Mouse (Mus musculus) embryonic stem cell, embryonic (primary cell): ENCODE measurements around the gene Lrrc61.
"Not testable (repeated sequence)": the region's sequence is repeated elsewhere in the genome, so short reads cannot be mapped to it uniquely, and the experiment has no call there.

Source experiments
- CTCF ChIA-PET, 4 experiments: fragments of 300-600 bp in 2 of 4; fragments of 350-600 bp in 2 of 4; sonication (Branson Sonifier 250); formaldehyde crosslinking; loops; one replicate each; lab custom pipeline; 2022; ENCODE audit warnings: inconsistent platforms in 2 of 4; lab: Charles Lee
- POLR2A ChIA-PET, 4 experiments: fragments of 300-600 bp in 2 of 4; fragments of 350-600 bp in 2 of 4; sonication (Branson Sonifier 250); formaldehyde crosslinking; loops; one replicate each; lab custom pipeline; 2022; ENCODE audit warnings: antibody characterized with exemption in 4 of 4, inconsistent platforms in 1 of 4; lab: Charles Lee

Lrrc61 gene

DNA sequence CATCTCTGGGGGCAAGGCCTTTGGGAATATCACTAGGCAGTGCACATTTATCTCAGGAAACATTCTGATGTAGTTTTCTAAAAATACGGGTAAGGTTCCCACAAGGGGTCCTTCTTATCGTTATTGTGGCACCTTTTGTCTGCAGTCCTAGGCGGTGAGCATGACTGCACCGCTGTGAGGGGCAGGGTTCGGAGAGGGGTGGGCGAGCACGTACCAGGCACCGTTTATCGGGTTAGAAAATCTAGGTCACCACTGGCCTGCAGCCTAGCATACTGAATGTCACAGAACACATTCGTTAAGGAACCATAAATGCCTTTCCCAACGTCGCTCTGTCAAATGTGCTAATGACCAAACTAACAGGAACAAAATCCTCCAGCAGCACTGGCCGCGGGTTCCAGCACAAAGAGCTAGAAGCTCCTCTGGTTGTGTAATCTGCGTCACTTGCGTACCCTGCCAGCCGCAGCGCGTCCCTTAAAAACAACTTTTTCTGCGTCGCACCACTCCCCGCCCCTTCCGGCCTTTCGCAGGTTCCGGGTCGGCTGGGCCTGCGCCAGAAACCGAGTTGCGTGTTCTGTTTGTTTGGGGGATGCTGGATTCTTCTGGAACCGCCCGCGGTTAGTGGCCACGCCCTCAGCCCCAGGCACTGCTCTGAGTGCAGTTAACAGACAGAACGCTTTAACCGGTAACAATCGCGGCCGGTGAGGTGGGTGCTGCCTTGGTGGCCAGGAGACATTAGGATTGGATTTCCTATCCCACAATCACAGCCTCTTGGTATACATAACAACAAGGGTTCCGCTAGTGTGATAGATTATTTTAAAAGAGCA lies at the start of gene Lrrc61:
TSS of gene Lrrc61 (plus strand) at position 517 of the 824 bp plus-strand sequence.
- CTCF ChIA-PET = interaction anchor here in 3 of 4 experiments (0.6 to 1.3 kb wide), 7 partner anchors 15 to 185 kb away, joined by 4 to 15 read pairs (median 10); partner anchors contain the start of gene AI854703 (in 1 of the 3)
- POLR2A ChIA-PET = interaction anchor here in 3 of 4 experiments (0.6 to 2.4 kb wide), 30 partner anchors 12 to 519 kb away, joined by 3 to 10 read pairs (median 3); partner anchors contain the start of genes Atp6v0e2 (in 2 of the 3), Gm44965 (in 2 of the 3), Repin1 (in 2 of the 3) and Krba1 (in 1 of the 3)

DNA sequence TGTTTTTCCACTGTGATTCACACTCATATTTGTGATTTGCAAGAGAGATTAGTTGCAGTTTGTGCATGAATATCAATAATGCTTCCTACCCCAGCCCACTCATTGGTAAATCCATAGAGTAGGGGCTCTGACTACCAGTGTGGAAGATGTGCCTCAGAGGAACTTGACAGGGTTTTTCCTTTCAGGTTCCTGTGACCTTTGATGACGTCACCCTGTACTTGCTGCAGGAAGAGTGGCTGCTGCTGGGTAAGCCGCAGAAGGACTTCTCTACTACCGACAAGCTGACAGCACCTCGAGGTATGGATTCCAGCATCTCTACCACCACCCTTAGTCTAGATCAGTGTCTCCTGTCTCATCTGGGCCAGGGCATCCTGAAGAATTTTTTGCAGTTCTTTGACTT lies 46.5 kb upstream of the Lrrc61 start:
- CTCF ChIA-PET = no interaction called here
- POLR2A ChIA-PET = interaction anchor here in 1 of 4 experiments (0.8 kb wide), 1 partner anchor 24 kb away, joined by 3 read pairs; no protein-coding TSS in a partner anchor

DNA sequence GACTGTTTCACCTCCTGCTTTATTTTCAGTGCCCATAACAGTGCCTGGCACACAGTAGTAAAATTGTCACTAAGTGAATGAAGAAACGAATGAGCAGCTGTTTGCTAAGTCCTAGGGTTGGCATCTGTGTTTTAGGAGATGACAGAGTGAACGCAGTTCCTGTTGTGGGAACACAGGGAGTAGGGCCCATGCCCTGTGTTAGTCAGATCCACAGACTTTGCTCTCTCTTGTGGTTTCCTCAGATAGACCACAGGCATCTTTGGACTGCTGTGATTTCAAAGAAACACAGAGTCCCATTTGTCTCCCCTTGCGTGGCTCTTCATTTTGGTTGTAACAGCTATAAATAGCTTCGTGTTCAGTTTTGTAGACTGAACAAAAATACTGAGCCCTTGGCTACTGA lies 44.2 kb upstream of the Lrrc61 start:
- CTCF ChIA-PET = no interaction called here

DNA sequence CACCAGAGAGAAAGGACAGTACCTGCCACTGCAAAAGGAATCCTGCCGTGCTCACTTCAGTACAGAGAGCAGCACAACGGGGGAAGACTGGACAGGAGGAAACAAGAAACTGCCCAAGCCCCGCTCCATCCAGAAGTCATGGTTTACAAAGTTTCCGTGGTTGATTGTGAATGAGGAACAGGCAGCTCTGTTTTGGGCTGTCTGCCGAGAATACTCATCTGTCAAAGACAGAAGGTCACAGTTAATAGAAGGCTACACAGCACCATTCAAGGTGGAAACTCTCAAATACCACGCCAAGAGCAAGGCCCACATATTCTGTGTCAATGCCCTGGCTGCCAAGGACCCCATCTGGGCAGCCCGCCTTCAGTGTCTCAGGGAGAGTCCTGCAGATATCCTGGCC lies 42.7 kb upstream of the Lrrc61 start:
- ChIA-PET CTCF (no interaction called here), POLR2A (no interaction called here)

More for the DNA sequence above, 44.2 kb upstream of the Lrrc61 start:
- POLR2A ChIA-PET = interaction anchor here in 1 of 4 experiments (1.7 kb wide), 1 partner anchor 20 kb away, joined by 4 read pairs; no protein-coding TSS in a partner anchor

DNA sequence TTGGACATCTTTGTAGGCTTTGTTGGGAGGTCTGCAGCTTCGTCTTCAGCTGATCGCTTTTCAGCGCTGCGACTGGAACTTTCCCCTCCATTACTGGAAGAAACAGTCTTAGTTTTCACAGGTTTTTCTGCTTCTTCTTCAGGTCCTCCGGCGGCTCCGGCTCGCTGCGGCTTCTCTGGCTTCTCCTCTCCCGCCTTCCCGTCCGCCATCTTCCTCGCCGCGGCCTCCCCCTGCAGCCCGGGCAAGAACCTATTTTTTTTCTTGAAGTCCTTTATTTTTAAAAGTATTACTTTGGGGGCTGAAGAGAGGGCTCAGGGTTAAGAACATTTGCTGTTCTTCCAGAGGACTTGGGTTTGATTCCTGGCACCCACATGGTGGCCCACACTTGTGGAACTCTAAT lies 29.7 kb upstream of the Lrrc61 start:
- POLR2A ChIA-PET = not testable (repeated sequence)

DNA sequence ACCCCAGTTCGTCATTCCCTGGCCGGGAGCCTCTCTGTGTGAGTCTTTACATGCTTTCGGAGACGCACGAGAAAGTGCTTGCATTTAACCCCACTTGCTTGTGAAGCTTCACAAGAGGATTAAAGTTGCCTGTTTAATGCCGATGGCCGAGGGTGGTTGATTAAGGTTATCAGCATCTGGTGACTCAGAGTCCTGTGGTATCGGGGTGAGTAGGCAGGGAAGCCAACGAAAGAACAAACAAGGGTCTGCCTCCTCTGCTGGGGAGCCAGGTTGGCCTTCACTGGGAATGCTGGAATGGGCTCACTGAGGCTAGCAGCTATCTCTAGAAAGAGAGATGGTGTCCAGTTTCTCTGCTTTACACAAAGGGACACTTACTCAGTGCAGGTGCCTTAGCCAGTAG lies 26.7 kb upstream of the Lrrc61 start:
- POLR2A ChIA-PET = interaction anchor here in 2 of 4 experiments (0.5 to 2.1 kb wide), 6 partner anchors 22 to 469 kb away, joined by 3 to 6 read pairs (median 4); no protein-coding TSS in a partner anchor
- CTCF ChIA-PET = interaction anchor here in 2 of 4 experiments (0.7 to 0.9 kb wide), 2 partner anchors 12 kb away, joined by 3 to 4 read pairs; no protein-coding TSS in a partner anchor

More for the DNA sequence above, 29.7 kb upstream of the Lrrc61 start:
- CTCF ChIA-PET = not testable (repeated sequence)

DNA sequence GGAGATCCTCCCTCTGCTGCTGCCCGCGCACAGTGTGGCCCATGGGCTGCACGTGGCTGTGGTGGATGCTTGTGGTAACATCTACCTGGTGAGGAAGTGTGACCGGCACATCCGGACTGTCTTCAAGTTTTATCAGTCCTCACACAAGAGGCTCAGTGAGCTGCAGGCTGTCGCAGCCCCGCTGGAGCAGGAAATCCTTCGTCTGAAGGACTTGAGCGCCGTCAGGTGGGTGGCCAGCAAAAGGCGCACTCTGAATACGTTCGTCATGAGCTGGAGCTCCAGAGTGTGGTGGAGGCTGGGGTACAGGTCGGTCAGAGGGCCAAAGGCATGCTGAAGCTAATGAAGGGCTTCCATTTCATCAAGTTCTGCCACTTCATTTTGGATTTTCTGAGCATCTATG lies 25.3 kb upstream of the Lrrc61 start:
- CTCF ChIA-PET = interaction anchor here (0.6 to 1.7 kb wide), 8 partner anchors 10 to 440 kb away, joined by 3 to 7 read pairs (median 4); no protein-coding TSS in a partner anchor
- POLR2A ChIA-PET = interaction anchor here in 3 of 4 experiments (0.7 to 1.4 kb wide), 8 partner anchors 9 to 1417 kb away, joined by 3 to 5 read pairs (median 4); partner anchors contain the start of gene Lrrc61 (in 1 of the 3)

DNA sequence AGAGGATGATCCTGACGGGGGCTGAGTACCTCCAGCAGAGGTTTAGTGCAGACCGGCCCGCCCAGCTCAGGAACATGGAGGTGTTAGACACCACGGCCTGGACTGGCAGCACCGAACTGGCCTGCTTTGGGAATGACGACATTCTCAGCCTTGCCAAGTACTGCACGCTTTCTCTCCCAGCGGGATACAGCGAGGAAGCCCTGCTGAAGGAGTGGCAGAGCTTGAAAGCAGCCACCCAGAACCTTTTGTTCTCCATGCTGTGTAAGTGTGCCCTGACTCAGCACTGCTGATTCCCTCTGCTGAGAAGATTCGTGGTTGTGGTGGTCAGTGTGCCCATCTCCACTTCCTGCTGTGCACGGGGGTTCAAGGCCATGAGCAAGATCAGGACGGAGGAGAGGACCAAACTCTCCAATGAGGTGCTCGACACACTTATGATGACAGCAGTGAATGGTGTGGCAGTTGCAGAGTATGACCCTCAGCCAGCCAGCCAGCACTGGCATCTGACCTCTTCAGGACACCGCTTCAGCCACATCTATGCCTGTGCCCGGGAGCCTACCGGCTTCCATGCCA lies 24.6 kb upstream of the Lrrc61 start:
- ChIA-PET CTCF (interaction anchor here in 3 of 4 experiments (0.6 to 1.7 kb wide), 6 partner anchors 9 to 285 kb away, joined by 3 to 7 read pairs (median 4); no protein-coding TSS in a partner anchor), POLR2A (interaction anchor here in 3 of 4 experiments (0.7 to 1.4 kb wide), 6 partner anchors 9 to 92 kb away, joined by 3 to 5 read pairs (median 4); partner anchors contain the start of gene Lrrc61 (in 1 of the 3))

DNA sequence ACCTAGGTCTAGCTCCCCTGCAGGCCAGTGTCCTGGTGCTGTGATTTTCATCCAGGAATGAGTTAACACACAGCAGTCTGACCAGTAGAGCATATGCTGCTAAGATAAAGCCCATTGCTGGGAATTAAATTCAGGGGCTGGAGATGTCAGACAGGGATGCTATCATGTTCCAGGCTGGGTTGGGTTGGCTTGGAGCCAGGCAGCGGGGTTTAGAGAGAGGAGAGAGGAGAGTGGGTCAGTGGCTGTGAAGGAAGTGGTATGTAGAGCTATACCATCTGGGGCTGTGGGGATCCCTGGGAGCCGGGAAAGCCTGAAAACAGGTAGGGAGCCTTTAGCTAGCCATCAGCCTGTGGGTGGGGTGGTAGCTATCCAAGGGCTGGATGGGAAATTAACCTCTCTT lies 23.7 kb upstream of the Lrrc61 start:
- ChIA-PET CTCF (no interaction called here), POLR2A (interaction anchor here in 1 of 4 experiments (0.5 to 1.3 kb wide), 4 partner anchors 11 to 72 kb away, joined by 3 to 5 read pairs (median 4); no protein-coding TSS in a partner anchor)

DNA sequence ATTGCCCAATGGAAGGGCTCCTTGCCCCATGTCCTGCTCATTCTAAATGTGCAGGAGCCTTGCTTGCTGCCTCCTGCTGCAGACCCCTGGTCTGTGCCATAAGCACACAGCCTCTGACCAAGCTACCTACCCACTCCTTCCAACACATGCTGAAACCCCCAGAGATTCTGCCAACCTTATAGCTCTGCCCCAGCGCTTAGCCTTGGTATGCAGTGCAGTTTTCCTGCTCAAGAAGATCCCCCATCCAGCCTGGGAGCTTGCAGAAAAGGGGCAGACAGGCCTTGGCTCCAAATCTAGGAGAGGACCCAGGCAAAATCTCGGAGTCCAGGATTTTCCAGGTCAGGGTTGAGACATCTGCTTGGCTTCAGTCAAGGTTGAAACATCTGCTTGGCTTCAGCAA lies 21.1 kb upstream of the Lrrc61 start:
- ChIA-PET POLR2A (interaction anchor here in 1 of 4 experiments (0.5 kb wide), 1 partner anchor 417 kb away, joined by 3 read pairs; no protein-coding TSS in a partner anchor), CTCF (interaction anchor here in 1 of 4 experiments (0.6 kb wide), 1 partner anchor 13 kb away, joined by 3 read pairs; no protein-coding TSS in a partner anchor)

DNA sequence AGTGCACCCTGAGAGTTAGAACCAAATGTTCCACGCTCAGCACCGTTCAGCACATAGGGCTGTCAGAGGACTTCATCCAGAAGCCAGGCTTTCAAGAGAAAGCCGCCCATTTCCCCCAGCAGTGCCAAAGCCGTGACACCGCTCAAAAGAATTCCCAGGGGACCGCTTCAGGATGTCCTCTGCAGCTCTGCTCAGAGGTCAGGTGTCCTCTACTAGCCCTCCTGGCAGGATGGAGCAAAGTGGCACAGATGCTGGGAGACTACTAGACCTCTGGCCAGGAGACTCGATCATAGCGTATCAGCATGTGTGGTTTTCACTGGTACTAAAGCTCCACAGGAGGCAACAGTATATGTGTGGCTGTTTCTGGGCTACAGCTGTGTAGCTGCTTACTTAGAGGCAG lies 19.7 kb upstream of the Lrrc61 start:
- CTCF ChIA-PET = interaction anchor here in 1 of 4 experiments (0.6 kb wide), 1 partner anchor 91 kb away, joined by 6 read pairs; no protein-coding TSS in a partner anchor
- POLR2A ChIA-PET = interaction anchor here in 1 of 4 experiments (0.8 to 1.0 kb wide), 2 partner anchors 18 kb away, joined by 3 read pairs; no protein-coding TSS in a partner anchor

DNA sequence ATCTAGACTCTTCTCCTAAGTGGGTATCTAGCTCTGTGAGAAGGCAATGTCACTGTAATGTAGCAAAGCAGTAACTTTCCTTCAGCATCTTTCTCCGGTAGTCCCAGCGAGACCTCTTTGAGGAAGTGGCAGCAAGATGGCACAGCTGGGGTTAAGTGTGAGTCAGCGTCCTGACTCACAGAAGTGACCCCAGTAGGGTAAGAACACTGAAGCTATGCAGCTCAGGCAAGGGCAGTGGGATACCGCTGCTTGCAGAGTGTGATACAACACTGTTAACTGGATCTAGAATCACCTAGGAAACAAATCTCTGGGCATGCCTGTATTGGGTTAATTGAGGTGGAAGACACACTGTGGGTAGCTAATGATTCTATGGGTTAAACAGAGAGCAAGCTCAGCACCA lies 18.5 kb upstream of the Lrrc61 start:
- POLR2A ChIA-PET = interaction anchor here in 2 of 4 experiments (0.9 to 1.8 kb wide), 3 partner anchors 18 to 141 kb away, joined by 3 read pairs; partner anchors contain the start of genes Krba1 (in 1 of the 2) and Lrrc61 (in 1 of the 2)
- CTCF ChIA-PET = no interaction called here

DNA sequence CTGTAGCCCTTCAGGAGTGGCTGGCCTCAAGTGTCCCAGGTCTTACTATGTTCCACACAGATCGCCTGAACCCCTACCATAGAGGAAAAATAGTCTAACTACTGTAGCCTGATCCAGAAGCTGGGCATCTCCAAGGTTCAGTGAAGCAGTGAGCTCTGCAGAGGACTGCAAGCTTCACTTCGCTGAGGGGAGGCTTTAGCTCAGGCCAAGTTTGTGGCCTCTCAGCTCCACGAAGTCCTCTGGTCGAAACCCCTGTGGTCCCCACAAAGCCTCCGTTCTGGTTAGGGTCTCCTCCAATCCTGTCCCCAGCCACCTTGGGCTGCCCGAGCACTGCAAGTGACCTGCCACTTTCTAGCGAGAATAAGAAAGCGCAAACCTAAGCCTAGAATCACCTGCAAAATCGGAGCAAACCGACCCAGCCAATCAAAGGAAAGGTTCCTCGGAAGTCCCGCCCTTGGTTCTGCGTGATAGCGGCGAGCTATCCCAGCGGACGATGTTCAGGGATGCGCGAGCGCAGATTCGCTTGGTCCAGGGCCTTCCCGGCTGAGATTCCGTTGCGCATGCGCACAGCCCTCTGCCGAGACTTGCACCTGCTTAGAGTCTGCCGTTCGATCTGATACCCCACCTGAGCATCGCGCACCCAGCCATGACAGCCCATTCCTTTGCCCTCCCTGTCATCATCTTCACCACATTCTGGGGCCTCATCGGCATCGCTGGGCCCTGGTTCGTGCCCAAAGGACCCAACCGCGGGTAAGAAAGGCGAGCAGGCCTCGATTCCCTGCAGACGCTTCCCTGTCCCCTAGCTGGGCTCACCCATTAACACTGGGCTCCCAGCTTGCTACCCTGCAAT lies 17.3 kb upstream of the Lrrc61 start, which contains the start of gene Atp6v0e2:
TSS of gene Atp6v0e2 (plus strand) at position 511 of the 850 bp plus-strand sequence.
- CTCF ChIA-PET = interaction anchor here in 2 of 4 experiments (0.5 to 1.9 kb wide), 11 partner anchors 9 to 860 kb away, joined by 3 to 9 read pairs (median 3); partner anchors contain the start of genes Gimap8 (in 1 of the 2), Gm44965 (in 1 of the 2) and Repin1 (in 1 of the 2)
- POLR2A ChIA-PET = interaction anchor here in 3 of 4 experiments (0.6 to 1.8 kb wide), 16 partner anchors 15 to 136 kb away, joined by 3 to 10 read pairs (median 3); partner anchors contain the start of genes AI854703 (in 1 of the 3), Gm44965 (in 1 of the 3), Lrrc61 (in 1 of the 3) and Repin1 (in 1 of the 3)

DNA sequence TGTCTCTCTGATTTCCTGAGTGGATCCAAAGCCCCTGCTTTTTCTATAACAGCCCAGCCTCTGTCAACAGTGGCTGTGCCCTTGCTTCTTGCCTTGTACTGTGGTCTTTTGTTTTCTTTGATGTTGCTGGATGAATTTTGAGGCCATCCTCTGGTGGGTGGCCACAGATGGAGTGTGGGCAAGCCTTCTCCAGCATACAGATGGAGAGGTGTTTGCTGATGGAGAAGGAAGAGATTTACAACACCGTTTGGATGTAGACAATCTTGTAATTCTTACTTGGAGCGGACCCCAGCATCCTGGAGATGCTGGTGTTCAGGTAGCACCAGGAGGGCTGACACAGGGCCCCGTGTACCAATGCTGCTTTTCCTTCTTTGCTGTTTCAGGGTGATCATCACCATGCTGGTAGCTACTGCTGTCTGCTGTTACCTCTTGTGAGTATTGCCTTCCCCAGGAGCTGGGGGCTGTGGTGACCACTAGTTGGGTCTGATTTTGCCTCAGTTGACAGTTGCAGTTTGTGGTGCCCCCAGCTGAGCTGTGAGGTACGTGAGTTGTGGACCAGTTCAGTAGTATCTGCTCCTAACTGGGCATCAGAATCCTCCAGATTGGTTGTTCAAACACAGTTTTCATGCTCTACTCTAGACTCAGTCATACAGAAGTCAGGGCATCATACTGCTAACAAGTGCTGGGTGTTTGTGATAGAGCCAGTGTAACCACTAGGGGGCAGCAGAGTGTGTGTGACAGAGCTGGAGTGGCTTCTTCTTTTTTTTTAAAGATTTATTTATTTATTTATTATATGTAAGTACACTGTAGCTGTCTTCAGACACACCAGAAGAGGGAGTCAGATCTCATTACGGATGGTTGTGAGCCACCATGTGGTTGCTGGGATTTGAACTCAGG lies 15.5 kb upstream of the Lrrc61 start:
- CTCF ChIA-PET = interaction anchor here (0.5 to 1.9 kb wide), 31 partner anchors 9 to 550 kb away, joined by 3 to 8 read pairs (median 3); partner anchors contain the start of genes Gm44965 (in 1 of the 4), Lrrc61 (in 1 of the 4) and Repin1 (in 1 of the 4)
- POLR2A ChIA-PET = interaction anchor here in 1 of 4 experiments (0.6 kb wide), 1 partner anchor 16 kb away, joined by 3 read pairs; no protein-coding TSS in a partner anchor

DNA sequence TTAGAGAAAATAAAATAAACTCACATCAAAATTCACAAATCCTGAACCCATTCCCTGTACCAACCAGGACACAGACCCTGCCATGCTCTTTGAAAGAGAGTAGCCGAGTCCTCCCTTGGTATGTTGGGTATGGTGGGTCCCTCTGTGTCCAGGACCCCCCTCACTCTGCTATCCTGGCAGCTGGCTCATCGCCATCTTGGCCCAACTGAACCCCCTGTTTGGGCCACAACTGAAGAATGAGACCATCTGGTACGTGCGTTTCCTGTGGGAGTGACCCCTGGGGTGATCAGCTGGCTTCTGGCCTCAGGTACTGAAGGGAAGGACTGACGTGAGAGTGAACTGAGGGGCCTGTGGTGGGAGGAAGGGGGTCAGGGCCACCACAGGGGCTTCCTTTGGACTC lies 14.7 kb upstream of the Lrrc61 start:
- POLR2A ChIA-PET = interaction anchor here in 2 of 4 experiments (0.6 to 1.6 kb wide), 4 partner anchors 13 to 63 kb away, joined by 3 to 6 read pairs (median 3); partner anchors contain the start of gene Lrrc61 (in 1 of the 2)
- CTCF ChIA-PET = interaction anchor here (0.5 to 1.8 kb wide), 29 partner anchors 8 to 549 kb away, joined by 3 to 8 read pairs (median 3); partner anchors contain the start of genes Gm44965 (in 1 of the 4), Lrrc61 (in 1 of the 4) and Repin1 (in 1 of the 4)
